Mouse (Mus musculus) brain, embryonic 14.5 days (tissue): ENCODE measurements around the gene 2810006K23Rik. TPM values are rescaled to one million over a fixed set of nuclear protein-coding genes. Genes with fewer than 3 reads are reported as not detected.

Experiments
- DNase-seq: peaks from one replicate; pipeline ENCODE4 v3.0.0-alpha.2; 2011; ENCODE audit warnings: low read depth
- CTCF ChIP-seq: fragments of 200-500 bp; IDR thresholded peaks from 2 replicates; pipeline ENCODE4 v1.5.1; 2012; ENCODE audit warnings: inconsistent platforms, mild to moderate bottlenecking, moderate library complexity, borderline replicate concordance; ENCODE audit not compliant: insufficient read depth, insufficient read length; ENCODE audit errors: extremely low read depth
- POLR2A ChIP-seq: fragments of 200-500 bp; IDR thresholded peaks from 2 replicates; pipeline ENCODE4 v1.6.1; 2012; ENCODE audit warnings: mild to moderate bottlenecking, inconsistent platforms, borderline replicate concordance; ENCODE audit not compliant: poor library complexity, insufficient read depth, insufficient read length, severe bottlenecking; ENCODE audit errors: extremely low read depth
- polyA plus RNA-seq: library from polyadenylated mRNA; depleted of rRNA; stranded (reverse); fragments of >200 nt; gene quantifications from 2 replicates; pipeline ENCODE4 v1.2.3, GENCODE M21; 2012; rRNA removed

Gene 2810006K23Rik
- polyA plus RNA-seq, 1 experiment: 10.8 TPM

DNA sequence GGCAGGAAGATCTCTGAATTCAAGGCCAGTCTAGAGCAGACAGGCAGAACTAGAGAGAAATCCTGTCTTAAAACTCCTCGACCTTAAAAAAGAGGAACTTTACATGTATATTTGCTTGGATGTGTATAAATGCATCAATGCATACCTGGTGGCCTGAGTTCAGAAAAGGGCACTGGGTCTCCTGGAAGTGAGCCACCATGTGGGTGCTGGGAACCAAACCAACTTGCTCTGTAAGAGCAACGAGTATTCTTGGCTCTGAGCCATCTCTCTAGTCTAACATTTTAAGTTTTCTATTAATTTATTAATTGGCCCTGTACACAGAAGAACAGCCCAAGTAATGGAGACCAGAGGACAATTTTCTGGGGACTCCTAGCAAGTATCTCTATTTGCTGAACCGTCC lies 38.8 kb downstream of the 2810006K23Rik start:
- no peak for DNase-seq
- TF ChIP-seq POLR2A (no peak), CTCF (no peak)

DNA sequence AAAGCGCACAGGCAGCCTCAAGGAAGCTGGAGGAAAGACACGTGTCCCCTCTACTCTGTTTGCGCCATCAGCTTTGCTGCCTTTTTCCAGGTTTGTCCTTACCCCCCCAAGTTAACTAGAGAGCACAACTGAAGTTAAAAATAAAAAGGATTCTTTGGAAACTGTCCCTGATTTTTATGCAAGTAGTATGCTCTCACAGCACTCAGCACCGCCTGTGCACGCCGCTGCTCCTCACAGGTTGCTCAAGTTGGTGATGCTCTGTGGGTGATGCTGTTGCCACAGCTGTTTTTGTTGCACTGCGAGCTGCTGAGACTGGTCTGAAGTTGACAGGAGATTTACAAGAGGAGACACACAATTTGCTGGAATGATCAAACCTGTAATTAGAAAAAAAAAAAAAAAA lies 46.4 kb downstream of the 2810006K23Rik start:
- no peak for TF ChIP-seq CTCF
- TF ChIP-seq POLR2A: no peak
- DNase-seq: no peak

DNA sequence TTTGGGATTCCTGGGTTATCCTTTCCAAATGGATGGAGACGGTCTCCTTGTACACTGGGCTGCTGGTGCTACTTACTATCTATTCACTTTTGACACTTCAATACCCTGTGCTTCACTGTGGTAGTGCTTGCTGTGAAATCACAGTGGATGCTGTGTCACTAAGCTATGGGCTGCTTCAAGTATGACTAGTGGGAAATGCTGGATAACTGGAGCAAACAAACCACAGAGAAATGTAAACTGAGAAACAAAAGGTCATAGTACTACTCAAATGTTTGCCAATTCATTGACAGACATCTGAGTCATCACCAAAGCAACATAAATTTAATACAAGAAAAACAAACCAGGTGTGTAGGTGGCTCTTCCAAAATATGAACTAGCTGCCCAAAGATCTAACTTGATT lies 48.5 kb downstream of the 2810006K23Rik start:
- TF ChIP-seq CTCF: no peak
- no peak for TF ChIP-seq POLR2A
- DNase-seq: no peak

DNA sequence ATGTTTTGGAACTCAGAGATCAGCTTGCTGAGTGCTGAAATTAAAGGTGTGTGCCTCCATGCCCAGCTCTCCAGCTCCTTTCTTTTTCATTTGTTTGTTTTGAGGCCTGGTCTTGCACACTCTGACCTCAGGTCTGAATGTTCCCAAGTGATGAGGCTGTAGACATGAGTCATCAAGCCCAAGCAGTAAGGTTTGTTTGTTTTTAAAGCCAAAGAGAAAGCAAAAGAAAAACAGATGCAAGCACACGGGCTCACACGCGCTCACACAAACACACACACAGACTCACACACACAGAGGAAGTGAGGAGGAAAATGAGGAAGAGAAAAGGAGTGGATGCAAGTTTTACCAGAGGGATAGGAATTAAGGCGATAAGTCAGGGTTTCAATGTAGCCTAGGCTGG lies 49.3 kb downstream of the 2810006K23Rik start:
- no peak for TF ChIP-seq POLR2A
- no peak for TF ChIP-seq CTCF
- no peak for DNase-seq

DNA sequence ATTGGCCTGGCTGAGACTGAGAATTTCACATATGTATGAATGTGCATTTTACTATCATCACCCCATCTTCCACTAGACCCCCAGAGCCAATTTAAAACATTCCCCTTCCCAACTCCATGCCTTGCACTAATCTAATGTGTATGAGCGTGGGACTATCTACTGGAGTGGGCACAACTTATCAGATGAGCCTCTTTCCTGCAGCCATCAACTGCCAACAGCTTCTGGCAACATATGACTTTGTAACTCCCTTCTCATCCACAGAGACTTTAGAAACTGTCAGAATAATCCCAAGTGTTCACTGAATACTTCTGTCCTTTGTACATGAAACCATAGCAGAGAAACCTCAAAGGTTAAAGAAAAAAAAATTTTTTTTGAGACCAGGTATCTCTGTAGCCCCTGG lies 52.2 kb downstream of the 2810006K23Rik start:
- DNase-seq: no peak
- TF ChIP-seq POLR2A (no peak), CTCF (no peak)

DNA sequence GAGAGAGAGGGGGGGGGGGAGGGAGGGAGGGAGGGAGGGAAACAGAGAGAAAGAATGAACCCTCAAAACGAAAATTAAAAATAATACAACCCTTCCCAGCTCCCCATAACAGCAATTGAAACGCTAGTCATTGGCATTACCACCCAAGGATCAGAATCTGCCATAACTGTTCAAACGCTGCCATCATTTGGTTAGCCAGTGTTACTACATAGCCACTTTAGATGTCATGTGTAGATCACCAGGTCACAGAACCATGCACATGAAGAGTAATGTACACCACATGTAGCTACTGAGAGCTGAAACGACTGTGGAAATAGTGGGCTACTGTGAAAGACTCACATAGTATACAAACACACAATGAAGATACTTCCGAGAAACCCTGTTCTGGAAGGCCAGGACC lies 60.0 kb downstream of the 2810006K23Rik start:
- peak; percentile 27 for DNase-seq
- TF ChIP-seq CTCF: peak; percentile 45; the same call in 1 of the 2 replicates
- no peak for TF ChIP-seq POLR2A

Other genes starting within 250 kb of the 2810006K23Rik start
- gene Abcb9, start 232.3 kb upstream of the 2810006K23Rik start, polyA plus RNA-seq: 6.5 and 9.6 TPM in 2 replicates
- gene Ogfod2, start 215.8 kb upstream of the 2810006K23Rik start, polyA plus RNA-seq: 38.1 and 47.2 TPM in 2 replicates
- 64.5 and 67.8 TPM in 2 replicates for gene Arl6ip4, start 212.0 kb upstream of the 2810006K23Rik start, polyA plus RNA-seq
- 51.9 and 61.2 TPM in 2 replicates for gene Pitpnm2, start 78.3 kb upstream of the 2810006K23Rik start, polyA plus RNA-seq
- gene Mphosph9, start 117 bp upstream of the 2810006K23Rik start, polyA plus RNA-seq: 18.3 and 19.4 TPM in 2 replicates
- gene Cdk2ap1, start 35.0 kb downstream of the 2810006K23Rik start, polyA plus RNA-seq: 303 and 477 TPM in 2 replicates
- 42.1 and 53.2 TPM in 2 replicates for gene Sbno1, start 97.9 kb downstream of the 2810006K23Rik start, polyA plus RNA-seq
- 69.9 and 70.8 TPM in 2 replicates for gene Kmt5a, start 111.8 kb downstream of the 2810006K23Rik start, polyA plus RNA-seq
- 22.7 and 24.4 TPM in 2 replicates for gene Rilpl2, start 150.3 kb downstream of the 2810006K23Rik start, polyA plus RNA-seq
- 9.4 and 13.8 TPM in 2 replicates for gene Snrnp35, start 155.0 kb downstream of the 2810006K23Rik start, polyA plus RNA-seq
- 8.4 and 11.7 TPM in 2 replicates for gene Rilpl1, start 203.3 kb downstream of the 2810006K23Rik start, polyA plus RNA-seq
- 142 and 146 TPM in 2 replicates for gene Tmed2, start 212.6 kb downstream of the 2810006K23Rik start, polyA plus RNA-seq
- gene Ddx55, start 224.8 kb downstream of the 2810006K23Rik start, polyA plus RNA-seq: 31.8 and 32.3 TPM in 2 replicates